Mouse (Mus musculus): Measurements from ENCODE around the gene Fance.

Gene Fance

DNA sequence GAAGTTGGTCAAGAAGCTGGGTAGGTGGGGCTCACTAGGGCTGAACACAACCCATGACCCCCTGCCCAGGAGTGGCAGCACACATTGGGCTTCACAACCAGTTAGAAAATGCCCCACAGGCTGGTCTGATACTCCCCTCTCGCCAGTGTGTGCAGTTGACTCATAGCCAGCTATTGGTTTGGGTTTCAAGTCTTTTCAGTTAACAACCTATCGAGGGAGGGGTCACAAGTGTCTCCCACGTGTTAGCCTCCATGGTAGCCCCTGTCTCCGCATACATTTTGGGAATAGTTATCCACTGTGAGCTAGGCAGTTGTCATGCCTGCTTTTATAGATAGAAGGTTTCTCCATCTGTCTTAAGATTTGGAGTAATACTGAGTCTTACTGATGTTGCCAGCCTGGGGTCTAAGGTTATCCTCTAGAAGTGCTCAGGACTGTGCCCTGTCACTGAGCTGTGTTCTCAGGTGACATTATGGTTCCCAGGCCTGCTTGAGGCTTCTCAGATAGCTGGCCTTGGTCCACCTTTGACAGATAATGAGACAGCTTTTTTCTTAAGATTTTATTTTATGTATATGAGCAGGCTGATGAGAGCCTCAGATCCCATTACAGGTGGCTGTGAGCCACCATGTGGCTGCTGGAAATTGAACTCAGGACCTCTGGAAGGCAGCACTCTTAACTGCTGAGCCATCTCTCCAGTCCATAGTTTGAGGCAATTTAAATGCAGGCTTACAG is 16.3 kb downstream of the Fance start:
- TF ChIP-seq GATA4 (IDR thresholded peaks at IDR 0.05; ENCODE audit: insufficient replicate concordance, low read length): no peak

DNA sequence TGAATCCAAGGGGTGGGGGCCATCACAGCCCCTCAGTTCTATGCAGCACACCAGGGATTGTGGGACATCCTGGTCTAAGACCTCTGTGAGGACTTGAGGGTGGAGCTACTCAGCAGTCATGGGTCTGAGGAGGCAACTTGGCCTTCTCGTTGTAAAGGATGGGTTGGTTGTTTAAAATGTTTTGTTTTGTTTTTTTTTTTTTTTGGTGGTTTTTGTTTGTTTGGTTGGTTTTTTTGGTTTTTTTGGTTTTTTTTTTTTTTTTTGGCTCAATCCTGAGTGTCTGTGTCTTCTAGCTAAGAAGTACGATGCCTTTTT is 16.9 kb downstream of the Fance start:
- TF ChIP-seq GATA4 (IDR thresholded peaks at IDR 0.05; ENCODE audit: insufficient replicate concordance, low read length): no peak

DNA sequence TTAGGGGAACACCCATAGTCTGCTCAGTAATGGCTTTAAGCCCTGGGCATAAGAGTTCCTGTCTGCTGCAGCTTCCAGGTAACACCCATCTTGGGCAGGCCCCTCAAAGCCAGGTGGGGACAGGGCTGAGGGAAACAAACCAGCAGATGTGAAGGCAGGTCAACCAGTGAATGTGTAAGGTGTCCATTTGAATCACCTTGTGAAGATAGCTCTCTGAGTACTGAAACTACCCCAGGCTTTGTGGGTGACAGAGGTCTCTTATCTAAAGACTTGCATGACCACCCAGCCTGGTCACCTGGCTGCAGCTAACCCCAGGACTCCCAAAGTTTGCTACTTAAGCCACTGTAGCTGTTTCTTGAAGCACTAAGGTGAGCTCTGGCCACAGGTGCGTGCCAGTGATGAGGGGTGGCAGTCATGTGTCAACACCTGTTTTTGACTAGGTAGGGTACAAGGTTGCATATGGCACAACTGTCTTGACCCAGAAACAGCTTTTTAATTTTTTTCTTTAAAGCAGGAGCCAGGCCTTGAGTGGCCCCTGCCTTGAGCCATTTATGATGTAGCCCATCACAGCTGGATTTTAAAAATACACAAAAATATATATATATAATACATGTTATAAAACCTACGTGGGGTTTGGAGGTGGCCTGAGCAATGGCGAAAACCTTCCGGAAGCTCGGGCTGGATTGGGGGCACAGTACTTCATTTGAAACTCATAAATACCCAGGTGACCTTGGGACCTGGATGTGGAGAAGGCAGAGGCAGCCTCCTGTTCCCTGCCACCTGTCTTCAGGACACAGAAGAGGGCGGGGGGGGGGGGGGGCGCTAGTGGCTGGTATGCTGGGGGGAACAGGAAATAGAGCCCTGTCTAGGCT is 18.2 kb downstream of the Fance start:
- no peak for TF ChIP-seq GATA4 (IDR thresholded peaks at IDR 0.05; ENCODE audit: insufficient replicate concordance, low read length)

DNA sequence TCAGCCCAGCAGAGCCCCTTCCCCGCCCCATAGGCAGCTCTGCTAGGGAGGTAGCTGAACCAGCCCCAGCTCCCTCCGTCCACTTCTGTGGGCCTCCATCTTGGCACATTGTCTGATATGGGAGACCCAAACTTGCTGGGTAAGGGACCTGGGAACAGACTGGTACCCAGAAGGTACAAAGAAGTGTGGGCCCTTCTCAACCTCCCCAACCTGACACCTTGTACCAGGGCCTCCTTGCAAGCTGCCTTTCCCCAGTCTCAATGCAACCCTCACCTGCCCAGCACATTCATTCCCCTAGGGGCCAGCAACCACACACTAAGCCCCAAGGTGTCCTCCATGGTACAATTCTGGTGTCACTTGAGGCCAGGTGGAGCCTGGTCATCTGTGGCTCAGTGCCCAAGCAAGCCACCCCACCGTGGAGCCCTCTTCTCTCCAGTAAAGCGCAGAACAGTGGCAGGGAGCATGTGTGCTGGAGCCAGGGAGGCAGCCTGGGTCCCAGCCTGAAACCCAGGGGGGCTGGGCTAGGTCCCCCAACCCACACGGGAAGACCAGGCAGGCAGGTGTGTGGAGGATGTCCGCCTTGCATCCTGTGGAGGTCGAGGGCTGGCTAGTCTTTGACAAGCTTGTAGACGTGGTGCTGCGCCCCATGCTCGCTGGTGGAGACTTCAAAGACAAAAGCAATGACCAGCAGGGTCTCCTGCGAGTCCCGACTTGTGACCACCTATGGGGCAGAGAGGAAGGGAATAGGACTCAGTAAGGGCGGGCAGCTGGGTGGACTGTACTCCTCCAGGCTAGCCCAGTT is 19.0 kb downstream of the Fance start:
- no peak for TF ChIP-seq GATA4 (IDR thresholded peaks at IDR 0.05; ENCODE audit: insufficient replicate concordance, low read length)

DNA sequence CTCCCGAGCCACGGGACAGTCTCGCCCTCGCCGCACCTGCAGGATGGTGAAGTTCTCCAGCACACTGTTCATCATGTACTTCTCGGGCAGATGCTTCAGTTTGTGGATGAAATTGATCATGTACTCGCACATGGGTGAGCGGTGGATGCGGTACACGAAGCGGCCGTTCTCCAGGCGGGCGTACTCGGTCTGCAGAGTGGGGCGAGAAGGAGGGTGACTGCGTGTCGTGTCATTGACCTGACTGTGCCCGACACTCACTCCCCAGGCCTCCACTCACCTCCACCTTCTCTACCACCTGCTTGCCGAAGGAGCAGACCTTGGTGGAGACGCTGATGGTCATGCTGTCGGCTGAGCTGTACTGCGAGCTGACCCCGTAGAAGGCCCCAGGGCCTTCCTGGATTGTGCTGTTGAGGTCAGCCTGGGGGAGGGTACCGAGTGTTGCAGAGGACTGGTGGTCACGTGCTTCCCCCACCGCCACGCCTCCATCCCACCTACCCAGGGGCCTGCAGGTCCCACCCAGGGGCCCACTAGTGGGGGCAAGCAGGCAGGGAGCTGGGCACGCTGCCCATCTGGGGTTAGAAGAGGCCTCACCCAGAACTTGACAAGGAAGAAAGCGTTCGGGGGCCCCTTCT is 19.7 kb downstream of the Fance start:
- TF ChIP-seq GATA4 (IDR thresholded peaks at IDR 0.05; ENCODE audit: insufficient replicate concordance, low read length): no peak

DNA sequence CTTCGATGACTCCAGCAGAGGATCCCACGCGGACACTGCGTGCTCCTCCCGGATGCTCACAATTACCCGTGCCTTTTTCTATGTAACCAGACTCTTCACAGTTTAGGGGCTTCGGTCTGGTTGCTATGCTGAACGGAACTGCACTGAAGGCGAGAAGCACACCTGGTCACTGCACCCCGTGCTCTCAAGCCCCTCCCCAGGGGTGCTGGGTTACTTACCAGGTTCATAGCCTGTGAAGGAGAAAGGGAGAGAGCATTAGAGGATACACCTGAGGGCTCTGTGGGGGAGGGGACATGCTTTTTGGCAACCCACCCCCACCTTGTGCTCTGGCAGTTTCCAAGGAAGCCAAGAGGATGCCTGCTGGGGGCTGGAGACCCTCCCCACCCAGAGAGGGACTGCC is 21.9 kb downstream of the Fance start:
- TF ChIP-seq GATA4 (IDR thresholded peaks at IDR 0.05; ENCODE audit: insufficient replicate concordance, low read length): no peak

DNA sequence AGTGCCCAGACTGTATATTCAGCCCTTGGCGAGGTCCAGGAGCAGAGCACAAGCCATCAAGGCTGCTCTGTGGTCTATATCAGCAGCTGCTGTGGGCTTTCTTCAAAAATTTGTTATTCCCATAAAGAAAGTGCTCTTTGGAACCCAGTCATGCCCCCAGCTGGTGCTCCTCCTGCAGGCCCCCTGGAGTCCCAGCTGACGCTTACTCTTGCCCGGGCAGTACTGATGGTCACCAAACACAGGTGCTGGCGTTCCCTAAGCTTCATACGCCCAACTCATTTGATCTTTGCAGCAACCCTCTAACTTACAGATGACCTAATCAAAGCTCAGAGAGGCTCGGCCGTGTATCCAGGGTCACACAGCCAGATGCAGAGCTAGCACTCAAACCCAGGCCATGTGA is 24.2 kb downstream of the Fance start:
- no peak for TF ChIP-seq GATA4 (IDR thresholded peaks at IDR 0.05; ENCODE audit: insufficient replicate concordance, low read length)

DNA sequence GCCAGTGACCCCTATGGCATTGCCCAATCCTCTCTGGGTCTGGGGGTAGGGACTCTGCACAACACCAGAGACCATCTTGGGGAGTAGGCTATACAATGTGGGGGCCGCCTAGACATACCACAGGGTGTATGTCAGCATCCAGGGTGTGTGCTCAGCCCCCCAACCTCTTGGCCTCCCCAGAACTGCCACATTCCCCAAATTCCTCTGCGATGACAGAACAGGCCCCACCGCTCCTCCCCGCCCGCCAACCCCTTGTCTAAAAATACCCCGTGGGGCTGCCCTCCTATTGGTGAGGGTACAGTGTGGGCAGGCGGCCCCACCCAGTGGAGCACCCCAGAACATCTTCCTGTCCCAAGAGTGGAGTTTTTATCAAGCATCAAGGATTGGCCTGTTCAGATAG is 27.3 kb downstream of the Fance start:
- TF ChIP-seq GATA4 (IDR thresholded peaks at IDR 0.05; ENCODE audit: insufficient replicate concordance, low read length): no peak

DNA sequence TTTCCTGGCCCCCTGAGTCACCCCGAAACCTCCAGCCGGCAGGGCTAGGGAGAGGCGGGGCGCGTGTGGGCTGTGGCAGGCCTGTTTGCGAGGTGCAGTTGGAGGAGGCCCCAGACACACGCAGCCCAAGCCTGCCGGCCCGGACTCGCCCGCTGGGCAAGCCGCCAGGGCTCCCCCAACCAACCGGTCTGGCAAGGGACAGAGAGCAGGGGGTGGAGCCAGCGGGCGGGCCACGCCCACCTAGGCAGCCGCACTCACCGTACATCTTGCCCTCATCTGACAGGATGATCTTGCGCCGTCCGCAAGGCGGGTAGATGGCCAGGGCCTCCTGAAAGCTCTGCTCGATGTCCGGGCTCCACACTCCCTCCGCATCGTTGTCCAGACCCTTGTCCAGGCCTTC is 27.8 kb downstream of the Fance start:
- TF ChIP-seq GATA4 (IDR thresholded peaks at IDR 0.05; ENCODE audit: insufficient replicate concordance, low read length): no peak

DNA sequence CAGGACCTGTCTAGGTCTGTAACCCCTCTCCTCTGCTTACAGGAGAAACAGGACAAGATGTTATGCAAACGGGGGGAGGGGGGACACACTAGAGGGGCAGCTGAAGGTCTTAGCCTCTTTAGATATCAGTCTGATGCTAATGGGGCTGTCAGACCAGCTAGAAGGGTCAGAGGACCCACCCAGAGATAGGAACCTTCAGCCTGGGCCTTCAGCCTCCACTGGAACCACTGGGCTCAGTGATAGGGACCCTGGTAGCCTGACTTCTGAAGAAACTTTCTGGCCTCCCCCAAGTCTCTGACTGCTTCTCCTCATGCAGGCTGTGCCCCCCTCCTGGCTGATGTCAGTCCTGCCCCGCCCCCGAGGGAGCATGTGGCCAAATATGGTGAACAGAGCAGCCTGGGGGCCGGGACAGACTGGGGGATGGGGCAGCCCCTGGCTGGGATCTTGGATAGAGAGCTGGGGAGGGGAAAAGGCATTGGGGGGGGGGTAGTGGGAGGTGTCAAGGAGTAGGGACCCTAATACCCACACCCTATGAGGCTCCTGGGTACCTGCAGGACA is 30.8 kb downstream of the Fance start:
- TF ChIP-seq GATA4 (IDR thresholded peaks at IDR 0.05; ENCODE audit: insufficient replicate concordance, low read length): no peak

DNA sequence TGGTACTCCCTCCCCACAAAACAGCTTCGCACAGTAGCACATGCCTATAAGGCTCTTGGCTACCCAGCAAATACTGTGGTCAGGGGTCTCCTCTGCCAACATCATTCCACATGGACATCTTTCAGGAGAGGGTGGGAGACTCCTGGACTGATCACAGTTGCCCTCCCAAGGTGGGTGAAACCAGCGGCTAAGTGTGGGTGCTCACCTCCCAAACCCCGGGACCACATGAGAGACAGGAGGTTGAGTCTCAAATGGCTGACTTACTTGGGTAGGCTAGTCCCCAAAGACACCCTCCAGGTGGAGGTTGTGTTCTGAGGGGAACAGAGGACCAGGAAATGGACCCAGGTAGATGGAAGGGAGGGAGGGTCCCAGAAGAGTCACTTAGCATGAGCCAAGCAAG is 31.4 kb downstream of the Fance start:
- TF ChIP-seq GATA4 (IDR thresholded peaks at IDR 0.05; ENCODE audit: insufficient replicate concordance, low read length): no peak

DNA sequence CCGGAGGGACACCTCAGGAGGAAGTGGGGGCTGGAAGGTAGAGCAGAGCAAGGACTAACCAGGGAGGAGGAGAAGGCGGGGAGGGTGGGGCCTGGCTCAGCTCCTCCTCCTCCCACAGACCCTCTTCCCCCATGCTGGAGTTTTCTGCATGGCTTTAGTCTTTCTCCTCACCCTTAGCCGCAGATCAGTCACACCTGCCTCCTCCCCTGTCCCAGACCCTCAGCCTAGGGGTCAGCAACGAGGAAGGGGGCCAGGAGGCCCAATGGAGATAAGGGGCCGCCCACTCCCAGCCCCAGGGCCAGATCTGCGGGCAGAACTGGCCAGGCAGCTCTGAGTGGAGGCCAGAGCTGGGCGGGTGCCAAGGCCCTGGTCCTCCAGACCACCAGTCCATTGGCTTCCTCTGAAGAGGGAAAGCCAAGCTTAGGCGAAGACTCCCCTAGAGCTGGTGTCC is 32.0 kb downstream of the Fance start:
- no peak for TF ChIP-seq GATA4 (IDR thresholded peaks at IDR 0.05; ENCODE audit: insufficient replicate concordance, low read length)

DNA sequence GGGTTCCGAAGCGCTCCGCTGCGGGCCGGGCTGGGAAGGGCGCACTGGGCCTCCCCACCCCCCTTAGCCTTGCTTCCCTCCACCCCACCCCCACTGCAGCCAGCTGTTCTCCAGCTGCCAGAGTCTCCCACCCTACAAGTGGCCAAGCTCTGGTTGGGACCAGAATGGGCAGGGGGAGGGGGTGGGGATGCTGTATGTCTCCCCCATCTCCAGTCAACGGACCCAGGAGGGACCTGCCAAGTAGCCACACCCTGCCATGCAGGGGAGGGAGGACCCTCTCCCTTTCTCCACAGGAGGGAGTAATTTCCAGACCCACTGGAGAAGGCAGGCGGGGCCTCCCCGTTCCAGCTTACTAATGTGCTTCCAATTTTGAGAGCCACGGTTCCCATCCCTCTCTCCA is 32.6 kb downstream of the Fance start:
- TF ChIP-seq GATA4 (IDR thresholded peaks at IDR 0.05; ENCODE audit: insufficient replicate concordance, low read length): no peak

DNA sequence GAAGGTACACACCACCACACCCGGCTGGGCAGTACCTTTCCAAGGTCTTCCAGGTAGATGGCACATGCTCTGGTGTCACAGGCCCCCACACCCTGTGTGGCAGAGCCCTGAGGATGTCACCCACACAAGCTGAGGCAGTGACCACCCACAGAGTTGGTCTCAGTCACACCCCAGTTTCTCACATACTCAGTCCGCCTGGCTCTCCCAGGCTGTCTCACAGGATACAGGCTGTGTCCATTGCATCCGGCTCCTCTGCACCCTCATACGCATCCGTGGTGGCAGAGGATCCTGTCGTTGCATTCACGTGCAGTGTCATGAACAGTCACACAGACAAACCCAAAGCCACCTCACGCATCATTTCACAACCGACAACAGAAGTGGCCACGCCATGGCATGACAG is 34.0 kb downstream of the Fance start:
- no peak for TF ChIP-seq GATA4 (IDR thresholded peaks at IDR 0.05; ENCODE audit: insufficient replicate concordance, low read length)

DNA sequence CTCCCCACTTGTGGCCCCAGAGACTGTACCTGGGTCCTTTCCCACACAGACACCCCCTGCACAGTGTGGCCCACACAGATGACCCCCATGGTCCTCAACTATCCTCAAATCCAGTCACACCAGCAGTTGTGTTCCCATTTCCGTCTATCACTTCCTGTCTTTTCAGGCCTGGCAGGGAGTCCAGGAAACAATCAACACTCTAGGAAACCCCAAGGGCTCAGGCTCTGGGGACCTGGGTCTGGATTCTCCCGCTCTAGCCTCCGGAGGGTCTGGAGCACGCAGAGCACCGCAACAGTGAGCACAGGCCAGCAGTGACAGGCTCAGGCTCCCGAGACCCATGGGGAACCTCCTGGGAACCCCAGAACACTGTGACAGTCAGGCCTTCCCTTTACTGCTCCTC is 34.9 kb downstream of the Fance start:
- no peak for TF ChIP-seq GATA4 (IDR thresholded peaks at IDR 0.05; ENCODE audit: insufficient replicate concordance, low read length)
